Mouse (Mus musculus) hindbrain, postnatal 0 days (tissue): ENCODE results near the gene Tmbim1. TPM values are rescaled to one million over a fixed set of nuclear protein-coding genes. Genes with fewer than 3 reads are reported as not detected.

Experiments used
- ATAC-seq: fragments of 200-750 bp; cut with Nextera tagmentation; 2 replicates; pipeline ENCODE4 v1.8.0; 2017; ENCODE audit warnings: mild to moderate bottlenecking, moderate TSS enrichment, moderate library complexity
- DNase-seq: peaks from one replicate; pipeline ENCODE4 v3.0.0-alpha.2; 2015; ENCODE audit warnings: low spot score
- H3K27ac ChIP-seq: fragments of 300-500 bp; sonication (generic); 2 replicates; pipeline ENCODE4 v1.5.1; 2014; ENCODE audit warnings: mild to moderate bottlenecking
- H3K27me3 ChIP-seq: fragments of 300-500 bp; sonication (generic); 2 replicates; pipeline ENCODE4 v1.6.1; 2014; ENCODE audit warnings: low read length, mixed read lengths; ENCODE audit not compliant: insufficient read depth
- H3K36me3 ChIP-seq: fragments of 300-500 bp; sonication (generic); 2 replicates; pipeline ENCODE4 v1.6.1; 2014; ENCODE audit warnings: low read length, mixed read lengths; ENCODE audit not compliant: insufficient read depth
- H3K4me1 ChIP-seq: fragments of 300-500 bp; sonication (generic); 2 replicates; pipeline ENCODE4 v1.6.1; 2014; ENCODE audit warnings: antibody characterized with exemption, low read length, mixed read lengths; ENCODE audit not compliant: insufficient read depth
- H3K4me2 ChIP-seq: fragments of 300-500 bp; sonication (generic); 2 replicates; pipeline ENCODE4 v1.6.1; 2014; ENCODE audit warnings: low read depth, mild to moderate bottlenecking, low read length, moderate library complexity, mixed read lengths
- H3K4me3 ChIP-seq: fragments of 300-500 bp; sonication (generic); 2 replicates; pipeline ENCODE4 v1.5.1; 2014; ENCODE audit warnings: low read length
- H3K9ac ChIP-seq: fragments of 300-500 bp; sonication (generic); replicated peaks from 2 replicates; pipeline ENCODE4 v1.6.1; 2014; ENCODE audit warnings: mild to moderate bottlenecking, low read length, moderate library complexity, mixed read lengths
- H3K9me3 ChIP-seq: fragments of 300-500 bp; sonication (generic); 2 replicates; pipeline ENCODE4 v1.6.1; 2016; ENCODE audit warnings: low read length, mixed read lengths
- CTCF ChIP-seq: IDR thresholded peaks from 2 replicates; pipeline ENCODE4 v1.5.1; 2016; ENCODE audit warnings: antibody characterized with exemption, control low read depth, low read depth
- WGBS: fragments of 180-500 bp; shearing (Covaris S2); extraction: QIAGEN DNeasy Blood & Tissue Kit; methylation state at CpG from one replicate; pipeline ENCODE4 v1.1.7; 2014; 5-methylcytosine and 5-hydroxymethylcytosine counted together
- polyA plus RNA-seq: library from polyadenylated mRNA; unstranded; fragments of >200 nt; fragmentation: Nextera tagmentation; extraction: Ambion mirVana; gene quantifications from 2 replicates; pipeline ENCODE4 v1.2.1, GENCODE M21; 2015
- total RNA-seq: library from RNA; depleted of rRNA; stranded (reverse); fragments of >200 nt; gene quantifications from 2 replicates; pipeline ENCODE4 v1.2.3, GENCODE M21; 2014

Gene Tmbim1
- total and polyA plus RNA-seq, 2 experiments from 2014 or later = 14.8 to 17.5 TPM

- Histone ChIP-seq H3K4me2 (no peak overlapping the region), H3K4me1 (peaks cover 23% of the 10 kb centered on the region), H3K27me3 (no peaks in the 10 kb centered on the region), H3K9me3 (no peaks in the 10 kb centered on the region), H3K27ac (no peak overlapping the region), H3K9ac (no peak overlapping the region), H3K36me3 (no peaks in the 10 kb centered on the region), H3K4me3 (no peak overlapping the region)
- no peak for DNase-seq
- 57% methylated on average over 3 of the region's 3 CpGs for WGBS
- no peak for ATAC-seq
- no peak for TF ChIP-seq CTCF
Measured at GRCm38 (mm10) chr1:74337241-74337771, 31.9 kb upstream of the Tmbim1 start.

GRCm38 (mm10) chr1:74335436-74336170, 30.2 kb upstream of the Tmbim1 start:
- Histone ChIP-seq H3K4me3 (no peak overlapping the region), H3K27me3 (no peaks in the 10 kb centered on the region), H3K27ac (no peak overlapping the region), H3K9me3 (no peaks in the 10 kb centered on the region), H3K9ac (no peak overlapping the region), H3K4me2 (no peak overlapping the region), H3K4me1 (peaks cover 23% of the 10 kb centered on the region), H3K36me3 (no peaks in the 10 kb centered on the region)
- TF ChIP-seq CTCF = no peak
- WGBS = 77% methylated on average over 6 of the region's 6 CpGs
- no peak for DNase-seq
- ATAC-seq = no peak

GRCm38 (mm10) chr1:74335033-74335432, 29.6 kb upstream of the Tmbim1 start:
- Histone ChIP-seq H3K27ac (no peak overlapping the region), H3K4me3 (no peak overlapping the region), H3K36me3 (no peaks in the 10 kb centered on the region), H3K9ac (no peak overlapping the region), H3K27me3 (no peaks in the 10 kb centered on the region), H3K4me1 (peaks cover 20% of the 10 kb centered on the region), H3K4me2 (peak overlapping the region; percentile 2; the same call in 1 of the 2 replicates), H3K9me3 (no peaks in the 10 kb centered on the region)
- WGBS = 52% methylated on average over 4 of the region's 4 CpGs
- no peak for ATAC-seq
- no peak for TF ChIP-seq CTCF
- DNase-seq = no peak

- Histone ChIP-seq H3K4me3 (no peak overlapping the region), H3K27me3 (no peaks in the 10 kb centered on the region), H3K36me3 (no peaks in the 10 kb centered on the region), H3K9ac (no peak overlapping the region), H3K9me3 (no peaks in the 10 kb centered on the region), H3K4me2 (no peak overlapping the region), H3K27ac (no peak overlapping the region), H3K4me1 (peaks cover 20% of the 10 kb centered on the region)
- ATAC-seq = no peak
- 78% methylated on average over 3 of the region's 3 CpGs for WGBS
- no peak for TF ChIP-seq CTCF
- no peak for DNase-seq
Measured at GRCm38 (mm10) chr1:74334607-74335006, 29.2 kb upstream of the Tmbim1 start.

- 4% methylated on average over 9 of the region's 9 CpGs for WGBS
- DNase-seq = no peak
- Histone ChIP-seq H3K9ac (peak overlapping the region; percentile 54), H3K36me3 (no peaks in the 10 kb centered on the region), H3K27ac (peak overlapping the region; percentile 79), H3K4me2 (peak overlapping the region; percentile 85), H3K9me3 (no peaks in the 10 kb centered on the region), H3K4me1 (peaks cover 20% of the 10 kb centered on the region), H3K4me3 (peak overlapping the region; percentile 50), H3K27me3 (no peaks in the 10 kb centered on the region)
- TF ChIP-seq CTCF = no peak
- ATAC-seq = no peak
Measured at GRCm38 (mm10) chr1:74332930-74333329, 27.5 kb upstream of the Tmbim1 start.

GRCm38 (mm10) chr1:74332241-74332763, 26.9 kb upstream of the Tmbim1 start:
- Histone ChIP-seq H3K4me2 (peak overlapping the region; percentile 85), H3K27me3 (no peaks in the 10 kb centered on the region), H3K9me3 (no peaks in the 10 kb centered on the region), H3K27ac (peak overlapping the region; percentile 79), H3K4me1 (peaks cover 16% of the 10 kb centered on the region), H3K9ac (peak overlapping the region; percentile 54), H3K4me3 (peak overlapping the region; percentile 50), H3K36me3 (no peaks in the 10 kb centered on the region)
- peak; percentile 63 for TF ChIP-seq CTCF
- 0% methylated on average over 36 of the region's 36 CpGs for WGBS
- ATAC-seq (peak; percentile 96), DNase-seq (peak; percentile 98)
